Mouse (Mus musculus): ENCODE results near the gene Dnajc7.

DNA sequence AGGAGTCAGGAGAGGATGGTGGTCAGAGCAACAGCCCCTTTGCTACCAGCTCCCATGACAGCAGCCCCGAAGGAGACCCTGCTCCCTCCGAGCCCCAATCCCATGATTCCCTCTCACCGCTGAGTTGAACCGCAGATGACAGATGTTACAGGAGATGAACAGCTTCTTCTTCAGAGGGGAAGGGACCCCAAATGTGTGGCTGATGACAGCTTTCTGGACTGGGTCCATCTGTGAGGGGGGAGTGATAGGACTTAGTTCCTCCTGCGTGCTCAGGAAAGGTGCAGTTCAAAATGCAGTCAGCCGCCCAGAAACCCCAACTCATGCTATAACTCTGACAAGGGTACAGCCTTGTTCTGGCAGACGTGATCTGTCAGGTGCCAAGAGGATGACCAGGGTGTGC is 14.6 kb upstream of the Dnajc7 start:
- no peak for TF ChIP-seq CTCF (IDR thresholded peaks at IDR 0.05; ENCODE audit: control insufficient read depth, insufficient read depth, insufficient read length)
- no peak for TF ChIP-seq USF1 (IDR thresholded peaks at IDR 0.05; ENCODE audit: low read depth)
- TF ChIP-seq MAX (IDR thresholded peaks at IDR 0.05) = no peak
- no peak for TF ChIP-seq MYOG (IDR thresholded peaks at IDR 0.05; ENCODE audit: control insufficient read depth, extremely low read depth, insufficient read length)
- TF ChIP-seq MYOD1 (IDR thresholded peaks at IDR 0.05; ENCODE audit: control insufficient read depth, insufficient read length, low read depth) = no peak
- no peak for TF ChIP-seq CEBPB (IDR thresholded peaks at IDR 0.05; ENCODE audit: low read depth)
- TF ChIP-seq FOSL1 (IDR thresholded peaks at IDR 0.05; ENCODE audit: insufficient read depth, low read length, poor library complexity, severe bottlenecking) = no peak

All from C2C12 (cell line).